Mouse (Mus musculus) neural tube, embryonic 12.5 days (tissue): Measurements from ENCODE around the gene Csmd2. TPM values are rescaled to one million over a fixed set of nuclear protein-coding genes. Genes with fewer than 3 reads are reported as not detected.

Experiments used
- ATAC-seq: fragments of 200-750 bp; cut with Nextera tagmentation; 2 replicates; pipeline ENCODE4 v1.8.0; 2017; ENCODE audit warnings: low read depth, mild to moderate bottlenecking, moderate TSS enrichment, moderate library complexity; ENCODE audit not compliant: low FRiP score
- H3K27ac ChIP-seq: fragments of 300-500 bp; sonication (generic); 2 replicates; pipeline ENCODE4 v1.5.1; 2016
- H3K27me3 ChIP-seq: fragments of 300-500 bp; sonication (generic); replicated peaks from 2 replicates; pipeline ENCODE4 v1.6.1; 2016; ENCODE audit warnings: mild to moderate bottlenecking
- H3K36me3 ChIP-seq: fragments of 300-500 bp; sonication (generic); 2 replicates; pipeline ENCODE4 v1.6.1; 2016; ENCODE audit warnings: mild to moderate bottlenecking
- H3K4me1 ChIP-seq: fragments of 300-500 bp; sonication (generic); 2 replicates; pipeline ENCODE4 v1.6.1; 2016
- H3K4me2 ChIP-seq: fragments of 300-500 bp; sonication (generic); replicated peaks from 2 replicates; pipeline ENCODE4 v1.6.1; 2016; ENCODE audit warnings: mild to moderate bottlenecking
- H3K4me3 ChIP-seq: fragments of 300-500 bp; sonication (generic); 2 replicates; pipeline ENCODE4 v1.5.1; 2016
- H3K9ac ChIP-seq: fragments of 300-500 bp; sonication (generic); 2 replicates; pipeline ENCODE4 v1.6.1; 2016; ENCODE audit warnings: mild to moderate bottlenecking
- H3K9me3 ChIP-seq: fragments of 300-500 bp; sonication (generic); 2 replicates; pipeline ENCODE4 v1.6.1; 2016; ENCODE audit warnings: mild to moderate bottlenecking
- WGBS: fragments of 180-500 bp; shearing (Covaris S2); methylation state at CpG from one replicate; pipeline ENCODE4 v1.1.7; 2016; 5-methylcytosine and 5-hydroxymethylcytosine counted together
- polyA plus RNA-seq: library from polyadenylated mRNA; unstranded; fragments of >200 nt; fragmentation: Nextera tagmentation; extraction: Ambion mirVana; gene quantifications from 2 replicates; pipeline ENCODE4 v1.2.1, GENCODE M21; 2016

Gene Csmd2
- polyA plus RNA-seq, 1 experiment from 2014 or later = 4.8 TPM

GRCm38 (mm10) chr4:128227377-128228316 is 240.0 kb downstream of the Csmd2 start:
- Histone ChIP-seq H3K9ac (no peak overlapping the region), H3K27me3 (no peaks in the 10 kb centered on the region), H3K36me3 (no peaks in the 10 kb centered on the region), H3K4me1 (peaks cover 12% of the 10 kb centered on the region; the same call in 1 of the 2 replicates), H3K4me3 (no peak overlapping the region), H3K27ac (no peak overlapping the region), H3K9me3 (no peaks in the 10 kb centered on the region), H3K4me2 (no peak overlapping the region)
- 44% methylated on average over 13 of the region's 13 CpGs for WGBS
- 0 out of 2 replicates have a peak, but pooled peaks have one; percentile 17 for ATAC-seq

- no peak for ATAC-seq
- H3K4me3 ChIP-seq = no peak overlapping the region
- no peaks in the 10 kb centered on the region for H3K9me3 ChIP-seq
- H3K4me1 ChIP-seq = peaks cover 3% of the 10 kb centered on the region; the same call in 1 of the 2 replicates
- no peak overlapping the region for H3K27ac ChIP-seq
- H3K9ac ChIP-seq = no peak overlapping the region
- H3K27me3 ChIP-seq = no peaks in the 10 kb centered on the region
- WGBS = 86% methylated on average over 13 of the region's 13 CpGs
- no peak overlapping the region for H3K4me2 ChIP-seq
- no peaks in the 10 kb centered on the region for H3K36me3 ChIP-seq
Measured at GRCm38 (mm10) chr4:128233458-128233857, 245.8 kb downstream of the Csmd2 start.

- 54% methylated on average over 1 of the region's 1 CpGs for WGBS
- H3K4me3 ChIP-seq = no peak overlapping the region
- no peaks in the 10 kb centered on the region for H3K27me3 ChIP-seq
- H3K27ac ChIP-seq = no peak overlapping the region
- ATAC-seq = no peak
- H3K4me1 ChIP-seq = peaks cover 13% of the 10 kb centered on the region
- no peak overlapping the region for H3K4me2 ChIP-seq
- H3K36me3 ChIP-seq = no peaks in the 10 kb centered on the region
- H3K9ac ChIP-seq = no peak overlapping the region
- no peaks in the 10 kb centered on the region for H3K9me3 ChIP-seq
Measured at GRCm38 (mm10) chr4:128239113-128239512, 251.5 kb downstream of the Csmd2 start.

GRCm38 (mm10) chr4:128241075-128241853 is 253.6 kb downstream of the Csmd2 start:
- no peak for ATAC-seq
- Histone ChIP-seq H3K4me1 (peaks cover 13% of the 10 kb centered on the region), H3K36me3 (no peaks in the 10 kb centered on the region), H3K27me3 (no peaks in the 10 kb centered on the region), H3K4me3 (no peak overlapping the region), H3K4me2 (no peak overlapping the region), H3K27ac (no peak overlapping the region), H3K9ac (no peak overlapping the region), H3K9me3 (no peaks in the 10 kb centered on the region)
- 32% methylated on average over 19 of the region's 19 CpGs for WGBS

- Histone ChIP-seq H3K4me2 (no peak overlapping the region), H3K9me3 (no peaks in the 10 kb centered on the region), H3K27ac (no peak overlapping the region), H3K9ac (no peak overlapping the region), H3K4me1 (peaks cover 13% of the 10 kb centered on the region), H3K4me3 (no peak overlapping the region), H3K36me3 (no peaks in the 10 kb centered on the region), H3K27me3 (no peaks in the 10 kb centered on the region)
- ATAC-seq = no peak
- WGBS = 36% methylated on average over 2 of the region's 2 CpGs
Measured at GRCm38 (mm10) chr4:128241854-128242356, 254.2 kb downstream of the Csmd2 start.

GRCm38 (mm10) chr4:128245201-128245600 is 257.5 kb downstream of the Csmd2 start:
- Histone ChIP-seq H3K9me3 (no peaks in the 10 kb centered on the region), H3K27me3 (no peaks in the 10 kb centered on the region), H3K4me2 (no peak overlapping the region), H3K27ac (no peak overlapping the region), H3K4me1 (peaks cover 13% of the 10 kb centered on the region), H3K4me3 (no peak overlapping the region), H3K36me3 (no peaks in the 10 kb centered on the region), H3K9ac (no peak overlapping the region)
- no peak for ATAC-seq
- 39% methylated on average over 2 of the region's 2 CpGs for WGBS

GRCm38 (mm10) chr4:128248676-128249075 is 261.0 kb downstream of the Csmd2 start:
- no peak overlapping the region for H3K27ac ChIP-seq
- WGBS = 14% methylated on average over 5 of the region's 5 CpGs

GRCm38 (mm10) chr4:128259211-128259610 is 271.6 kb downstream of the Csmd2 start:
- WGBS = 81% methylated on average over 5 of the region's 5 CpGs
- Histone ChIP-seq H3K27me3 (no peaks in the 10 kb centered on the region), H3K36me3 (no peaks in the 10 kb centered on the region), H3K9me3 (no peaks in the 10 kb centered on the region), H3K4me3 (no peak overlapping the region), H3K27ac (no peak overlapping the region), H3K9ac (no peak overlapping the region), H3K4me1 (no peaks in the 10 kb centered on the region), H3K4me2 (no peak overlapping the region)
- ATAC-seq = no peak

More at GRCm38 (mm10) chr4:128248676-128249075, 261.0 kb downstream of the Csmd2 start:
- Histone ChIP-seq H3K9me3 (no peaks in the 10 kb centered on the region), H3K4me1 (no peaks in the 10 kb centered on the region), H3K4me2 (no peak overlapping the region), H3K9ac (no peak overlapping the region), H3K27me3 (no peaks in the 10 kb centered on the region), H3K4me3 (no peak overlapping the region), H3K36me3 (no peaks in the 10 kb centered on the region)
- ATAC-seq = no peak

GRCm38 (mm10) chr4:128260907-128261560 is 273.4 kb downstream of the Csmd2 start, which contains the start of gene Hmgb4:
Gene Hmgb4 (minus strand): TSS chr4:128260957.
- no peaks in the 10 kb centered on the region for H3K27me3 ChIP-seq
- no peak within 1 kb of the TSS for H3K27ac ChIP-seq
- 76% methylated on average over 8 of the region's 8 CpGs for WGBS

GRCm38 (mm10) chr4:128264491-128264890 is 276.8 kb downstream of the Csmd2 start:
- no peak overlapping the region for H3K4me3 ChIP-seq
- no peaks in the 10 kb centered on the region for H3K4me1 ChIP-seq
- 90% methylated on average over 5 of the region's 5 CpGs for WGBS
- no peaks in the 10 kb centered on the region for H3K36me3 ChIP-seq
- no peaks in the 10 kb centered on the region for H3K27me3 ChIP-seq
- H3K9me3 ChIP-seq = no peaks in the 10 kb centered on the region
- H3K9ac ChIP-seq = no peak overlapping the region
- no peak overlapping the region for H3K4me2 ChIP-seq
- no peak overlapping the region for H3K27ac ChIP-seq
- no peak for ATAC-seq

More at GRCm38 (mm10) chr4:128260907-128261560, 273.4 kb downstream of the Csmd2 start, which contains the start of gene Hmgb4:
- no peaks in the 10 kb centered on the region for H3K4me1 ChIP-seq
- no peaks in the 10 kb centered on the region for H3K9me3 ChIP-seq
- H3K9ac ChIP-seq = no peak within 1 kb of the TSS
- no peak for ATAC-seq
- no peak within 1 kb of the TSS for H3K4me3 ChIP-seq
- H3K4me2 ChIP-seq = no peak within 1 kb of the TSS
- H3K36me3 ChIP-seq = no peaks in the 10 kb centered on the region

GRCm38 (mm10) chr4:128265341-128265740 is 277.7 kb downstream of the Csmd2 start:
- H3K27ac ChIP-seq = no peak overlapping the region
- H3K4me1 ChIP-seq = no peaks in the 10 kb centered on the region; the same call in 1 of the 2 replicates
- no peak for ATAC-seq
- no peak overlapping the region for H3K4me3 ChIP-seq
- H3K27me3 ChIP-seq = no peaks in the 10 kb centered on the region
- no peak overlapping the region for H3K4me2 ChIP-seq
- H3K9ac ChIP-seq = no peak overlapping the region
- H3K36me3 ChIP-seq = no peaks in the 10 kb centered on the region
- 87% methylated on average over 3 of the region's 3 CpGs for WGBS
- no peaks in the 10 kb centered on the region for H3K9me3 ChIP-seq
